Mouse (Mus musculus) large intestine, adult 2 months (tissue): ENCODE results near the gene Camkk1. TPM values are rescaled to one million over a fixed set of nuclear protein-coding genes. Genes with fewer than 3 reads are reported as not detected.

Source experiments
- polyA plus RNA-seq: library from polyadenylated mRNA; depleted of rRNA; stranded (reverse); fragments of >200 nt; gene quantifications from 2 replicates; pipeline ENCODE4 v1.2.3, GENCODE M21; 2012; rRNA removed

Camkk1 gene
- polyA plus RNA-seq, 1 experiment: 3.8 TPM

Other genes with a start within 250 kb of the Camkk1 start
- 3.9 and 5.8 TPM in 2 replicates for gene Cyb5d2, start 222.9 kb upstream of the Camkk1 start, polyA plus RNA-seq
- 56.0 and 81.0 TPM in 2 replicates for gene Zzef1, start 222.8 kb upstream of the Camkk1 start, polyA plus RNA-seq
- gene Atp2a3, start 57.8 kb upstream of the Camkk1 start, polyA plus RNA-seq: 118 and 136 TPM in 2 replicates
- 6.5 and 11.8 TPM in 2 replicates for gene P2rx1, start 19.9 kb upstream of the Camkk1 start, polyA plus RNA-seq
- gene Ncbp3, start 28.8 kb downstream of the Camkk1 start, polyA plus RNA-seq: 2.2 and 2.4 TPM in 2 replicates
- gene Itgae, start 71.6 kb downstream of the Camkk1 start, polyA plus RNA-seq: 5.4 and 12.1 TPM in 2 replicates
- gene Haspin, start 119.3 kb downstream of the Camkk1 start, polyA plus RNA-seq: 3.1 and 3.6 TPM in 2 replicates
- gene P2rx5, start 141.4 kb downstream of the Camkk1 start, polyA plus RNA-seq: 0.43 and 0.44 TPM in 2 replicates
- gene Emc6, start 158.0 kb downstream of the Camkk1 start, polyA plus RNA-seq: 37.8 and 40.2 TPM in 2 replicates
- 221 and 232 TPM in 2 replicates for gene Tax1bp3, start 158.1 kb downstream of the Camkk1 start, polyA plus RNA-seq
- 14.2 and 19.4 TPM in 2 replicates for gene Ctns, start 180.0 kb downstream of the Camkk1 start, polyA plus RNA-seq
- gene Shpk, start 180.5 kb downstream of the Camkk1 start, polyA plus RNA-seq: 10.4 and 18.9 TPM in 2 replicates
- gene Trpv1, start 215.3 kb downstream of the Camkk1 start, polyA plus RNA-seq: 0.18 and 0.21 TPM in 2 replicates
- 0.45 and 1.8 TPM in 2 replicates for gene Trpv3, start 248.4 kb downstream of the Camkk1 start, polyA plus RNA-seq